Mouse (Mus musculus): ENCODE data around the gene Mak. TPM values are rescaled to one million over a fixed set of nuclear protein-coding genes. Genes with fewer than 3 reads are reported as not detected.

The Mak gene
- polyA plus RNA-seq, 1 experiment, result 0.13 TPM

- no peak for TF ChIP-seq POLR2A (IDR thresholded peaks at IDR 0.05; ENCODE audit: control insufficient read depth, extremely low read depth, insufficient read depth, low read length, poor library complexity)
- TF ChIP-seq CTCF (IDR thresholded peaks at IDR 0.05; ENCODE audit: borderline replicate concordance, control insufficient read depth, extremely low read depth, insufficient read depth, low read length, poor library complexity), result no peak
- H3K4me1 ChIP-seq (replicated peaks; ENCODE audit: control insufficient read depth, insufficient read depth, low read length), result peaks cover 3% of the 10 kb centered on the region
- H3K36me3 ChIP-seq (ENCODE audit: control insufficient read depth, insufficient read depth, low read length), result no peaks in the 10 kb centered on the region
- 25% methylated on average over 23 of the region's 24 CpGs for WGBS
- peaks cover 7% of the 10 kb centered on the region; the same call in 1 of the 2 replicates for H3K27me3 ChIP-seq (ENCODE audit: control insufficient read depth, insufficient read depth, low read length)
- no peak overlapping the region for H3K27ac ChIP-seq (ENCODE audit: control insufficient read depth, insufficient read depth, low read length)
- no peak for DNase-seq
- H3K4me3 ChIP-seq (ENCODE audit: control insufficient read depth, insufficient read depth, low read length), result no peak overlapping the region
These were observed 651 bp downstream of the Mak start for GRCm38 (mm10) chr13:41078690-41079420.

GRCm38 (mm10) chr13:41077921-41078320, 1.6 kb downstream of the Mak start:
- H3K4me1 ChIP-seq (replicated peaks; ENCODE audit: control insufficient read depth, insufficient read depth, low read length), result peaks cover 3% of the 10 kb centered on the region
- H3K36me3 ChIP-seq (ENCODE audit: control insufficient read depth, insufficient read depth, low read length), result no peaks in the 10 kb centered on the region
- H3K27ac ChIP-seq (ENCODE audit: control insufficient read depth, insufficient read depth, low read length), result no peak overlapping the region
- DNase-seq, result no peak
- WGBS, result 78% methylated on average over 9 of the region's 9 CpGs
- TF ChIP-seq CTCF (IDR thresholded peaks at IDR 0.05; ENCODE audit: borderline replicate concordance, control insufficient read depth, extremely low read depth, insufficient read depth, low read length, poor library complexity) (no peak), POLR2A (IDR thresholded peaks at IDR 0.05; ENCODE audit: control insufficient read depth, extremely low read depth, insufficient read depth, low read length, poor library complexity) (no peak)
- H3K27me3 ChIP-seq (ENCODE audit: control insufficient read depth, insufficient read depth, low read length), result peaks cover 7% of the 10 kb centered on the region; the same call in 1 of the 2 replicates
- H3K4me3 ChIP-seq (ENCODE audit: control insufficient read depth, insufficient read depth, low read length), result no peak overlapping the region

DNA sequence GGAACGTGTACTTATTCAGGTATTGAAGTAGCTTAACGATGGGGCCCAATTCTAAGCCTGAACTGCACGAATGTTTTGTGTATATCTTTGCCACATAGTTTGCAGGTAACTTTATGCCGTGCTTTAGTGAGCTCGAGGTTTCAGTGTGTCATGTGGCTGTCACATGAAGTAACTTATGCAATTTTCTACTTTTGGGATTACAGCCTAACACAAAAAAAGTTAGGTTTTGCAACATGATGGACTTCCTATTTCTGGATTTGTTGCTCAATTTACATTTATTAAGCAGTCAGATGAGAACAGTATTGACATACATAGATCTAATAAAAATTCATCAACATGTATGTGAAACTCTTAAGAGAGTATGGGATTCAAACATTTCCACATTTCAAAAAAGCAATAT, 5.7 kb downstream of the Mak start:
- no peak overlapping the region for H3K27ac ChIP-seq (ENCODE audit: control insufficient read depth, insufficient read depth, low read length)
- H3K4me1 ChIP-seq (replicated peaks; ENCODE audit: control insufficient read depth, insufficient read depth, low read length), result no peaks in the 10 kb centered on the region
- H3K27me3 ChIP-seq (ENCODE audit: control insufficient read depth, insufficient read depth, low read length), result peaks cover 2% of the 10 kb centered on the region; the same call in 1 of the 2 replicates
- TF ChIP-seq POLR2A (IDR thresholded peaks at IDR 0.05; ENCODE audit: control insufficient read depth, extremely low read depth, insufficient read depth, low read length, poor library complexity), result no peak
- TF ChIP-seq CTCF (IDR thresholded peaks at IDR 0.05; ENCODE audit: borderline replicate concordance, control insufficient read depth, extremely low read depth, insufficient read depth, low read length, poor library complexity), result no peak
- DNase-seq, result no peak
- no peaks in the 10 kb centered on the region for H3K36me3 ChIP-seq (ENCODE audit: control insufficient read depth, insufficient read depth, low read length)
- WGBS, result 91% methylated on average over 5 of the region's 5 CpGs
- no peak overlapping the region for H3K4me3 ChIP-seq (ENCODE audit: control insufficient read depth, insufficient read depth, low read length)

DNA sequence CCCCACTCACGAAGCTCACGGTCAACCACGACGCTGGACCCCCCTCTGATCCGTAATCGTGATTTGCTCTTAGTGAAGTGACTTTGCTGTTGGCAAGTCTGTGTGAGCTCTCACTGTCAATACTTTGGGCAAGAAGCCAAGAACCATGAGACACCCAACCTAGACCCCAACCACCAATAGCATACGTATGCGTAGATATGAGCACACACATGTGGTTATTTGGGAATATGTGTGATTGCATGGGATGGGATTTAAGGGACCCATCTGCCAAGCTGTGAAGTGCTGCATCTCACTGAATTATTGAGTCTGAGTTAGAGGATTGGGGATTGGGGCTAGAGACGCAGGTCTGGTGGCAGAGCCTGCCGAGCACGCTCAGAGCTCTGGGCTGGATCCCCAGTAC, 7.9 kb downstream of the Mak start:
- no peaks in the 10 kb centered on the region for H3K36me3 ChIP-seq (ENCODE audit: control insufficient read depth, insufficient read depth, low read length)
- no peaks in the 10 kb centered on the region for H3K27me3 ChIP-seq (ENCODE audit: control insufficient read depth, insufficient read depth, low read length)
- H3K4me3 ChIP-seq (ENCODE audit: control insufficient read depth, insufficient read depth, low read length), result no peak overlapping the region
- TF ChIP-seq CTCF (IDR thresholded peaks at IDR 0.05; ENCODE audit: borderline replicate concordance, control insufficient read depth, extremely low read depth, insufficient read depth, low read length, poor library complexity), result no peak
- TF ChIP-seq POLR2A (IDR thresholded peaks at IDR 0.05; ENCODE audit: control insufficient read depth, extremely low read depth, insufficient read depth, low read length, poor library complexity), result no peak
- no peak overlapping the region for H3K27ac ChIP-seq (ENCODE audit: control insufficient read depth, insufficient read depth, low read length)
- DNase-seq, result no peak
- 94% methylated on average over 11 of the region's 11 CpGs for WGBS
- H3K4me1 ChIP-seq (replicated peaks; ENCODE audit: control insufficient read depth, insufficient read depth, low read length), result no peaks in the 10 kb centered on the region

DNA sequence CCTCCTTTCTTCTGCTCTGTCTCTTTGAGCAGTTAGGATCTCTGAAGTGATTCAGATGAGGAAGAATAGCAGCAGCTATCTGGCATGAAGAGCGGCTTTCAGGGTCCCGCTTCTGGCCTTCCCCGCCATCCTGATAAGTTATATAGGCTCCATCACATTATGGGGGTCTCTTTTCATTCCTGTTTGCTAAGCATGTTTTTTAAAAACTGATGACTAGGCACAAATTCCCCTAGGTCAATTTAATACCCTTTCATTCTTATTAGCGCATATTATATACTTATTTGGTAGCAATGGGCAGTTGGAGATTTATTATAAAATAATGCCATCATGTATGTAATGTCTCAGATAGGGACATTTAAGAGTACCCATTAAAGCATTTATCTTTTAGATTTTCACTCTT, 11.9 kb downstream of the Mak start:
- Histone ChIP-seq H3K4me1 (replicated peaks; ENCODE audit: control insufficient read depth, insufficient read depth, low read length) (no peaks in the 10 kb centered on the region), H3K27ac (ENCODE audit: control insufficient read depth, insufficient read depth, low read length) (no peak overlapping the region), H3K4me3 (ENCODE audit: control insufficient read depth, insufficient read depth, low read length) (no peak overlapping the region), H3K36me3 (ENCODE audit: control insufficient read depth, insufficient read depth, low read length) (no peaks in the 10 kb centered on the region), H3K27me3 (ENCODE audit: control insufficient read depth, insufficient read depth, low read length) (no peaks in the 10 kb centered on the region)
- 97% methylated on average over 4 of the region's 4 CpGs for WGBS
- no peak for DNase-seq
- TF ChIP-seq POLR2A (IDR thresholded peaks at IDR 0.05; ENCODE audit: control insufficient read depth, extremely low read depth, insufficient read depth, low read length, poor library complexity) (no peak), CTCF (IDR thresholded peaks at IDR 0.05; ENCODE audit: borderline replicate concordance, control insufficient read depth, extremely low read depth, insufficient read depth, low read length, poor library complexity) (no peak)

DNA sequence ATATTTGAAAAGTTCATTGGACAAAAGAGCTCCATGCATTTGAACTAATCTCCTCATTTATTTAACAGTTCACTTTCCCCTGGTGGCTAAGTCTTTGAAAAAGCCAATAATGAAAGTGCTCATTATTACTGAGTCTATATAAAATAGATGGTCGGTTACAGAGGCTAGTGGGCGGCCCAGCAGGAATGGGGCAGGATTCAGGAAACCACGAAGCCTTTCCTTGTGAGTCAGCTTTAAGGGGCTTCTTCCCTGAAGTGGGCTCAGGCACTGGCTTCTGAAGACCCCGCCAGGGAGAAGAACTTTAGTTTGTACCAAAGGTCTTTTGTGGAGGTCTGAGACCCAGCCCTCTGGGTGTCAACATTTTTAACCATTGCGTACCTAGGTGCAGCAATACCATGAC, 27.5 kb downstream of the Mak start:
- no peaks in the 10 kb centered on the region for H3K27me3 ChIP-seq (ENCODE audit: control insufficient read depth, insufficient read depth, low read length)
- no peak overlapping the region for H3K4me3 ChIP-seq (ENCODE audit: control insufficient read depth, insufficient read depth, low read length)
- H3K36me3 ChIP-seq (ENCODE audit: control insufficient read depth, insufficient read depth, low read length), result no peaks in the 10 kb centered on the region
- no peak for DNase-seq
- TF ChIP-seq CTCF (IDR thresholded peaks at IDR 0.05; ENCODE audit: borderline replicate concordance, control insufficient read depth, extremely low read depth, insufficient read depth, low read length, poor library complexity) (no peak), POLR2A (IDR thresholded peaks at IDR 0.05; ENCODE audit: control insufficient read depth, extremely low read depth, insufficient read depth, low read length, poor library complexity) (no peak)
- no peaks in the 10 kb centered on the region for H3K4me1 ChIP-seq (replicated peaks; ENCODE audit: control insufficient read depth, insufficient read depth, low read length)
- 79% methylated on average over 5 of the region's 5 CpGs for WGBS
- H3K27ac ChIP-seq (ENCODE audit: control insufficient read depth, insufficient read depth, low read length), result no peak overlapping the region

Data from thymus, adult 2 months (tissue).